Mouse (Mus musculus) heart, embryonic 14.5 days (tissue): ENCODE data around the gene Agtrap. TPM values are rescaled to one million over a fixed set of nuclear protein-coding genes. Genes with fewer than 3 reads are reported as not detected.

Experiments
- ATAC-seq: fragments of 200-750 bp; cut with Nextera tagmentation; 2 replicates; pipeline ENCODE4 v1.8.0; 2017; ENCODE audit warnings: low read depth, moderate TSS enrichment; ENCODE audit not compliant: insufficient number of reproducible peaks, insufficient read depth, low FRiP score
- H3K27ac ChIP-seq, 2 experiments: fragments of 200-500 bp in 1 of 2; fragments of 300-500 bp in 1 of 2; sonication (generic) in 1 of 2; replicated peaks in 1 of 2; 2 replicates each; pipeline ENCODE4 v1.5.1; 2012 to 2014; ENCODE audit warnings: low read depth in 2 of 2, low read length in 2 of 2, control low read depth in 1 of 2, mild to moderate bottlenecking in 1 of 2, mixed read lengths in 1 of 2; ENCODE audit not compliant: control insufficient read depth in 1 of 2, insufficient read depth in 1 of 2
- H3K27me3 ChIP-seq: fragments of 300-500 bp; sonication (generic); 2 replicates; pipeline ENCODE4 v1.6.1; 2014; ENCODE audit warnings: mild to moderate bottlenecking, low read length, control low read depth; ENCODE audit not compliant: control insufficient read depth, insufficient read depth
- H3K36me3 ChIP-seq: fragments of 300-500 bp; sonication (generic); 2 replicates; pipeline ENCODE4 v1.6.1; 2014; ENCODE audit warnings: mild to moderate bottlenecking, control low read depth, low read length, mixed read lengths; ENCODE audit not compliant: control insufficient read depth, insufficient read depth
- H3K4me1 ChIP-seq, 2 experiments: fragments of 200-500 bp in 1 of 2; fragments of 300-500 bp in 1 of 2; sonication (generic) in 1 of 2; 2 replicates each; pipeline ENCODE4 v1.6.1; 2012 to 2014; ENCODE audit warnings: low read length in 2 of 2, control low read depth in 1 of 2, mixed read lengths in 1 of 2; ENCODE audit not compliant: control insufficient read depth in 2 of 2, insufficient read depth in 2 of 2
- H3K4me2 ChIP-seq: fragments of 300-500 bp; sonication (generic); 2 replicates; pipeline ENCODE4 v1.6.1; 2014; ENCODE audit warnings: mild to moderate bottlenecking, low read length
- H3K4me3 ChIP-seq, 2 experiments: fragments of 200-500 bp in 1 of 2; fragments of 300-500 bp in 1 of 2; sonication (generic) in 1 of 2; 2 replicates each; pipeline ENCODE4 v1.5.1; 2012 to 2014; ENCODE audit warnings: low read length in 2 of 2, mild to moderate bottlenecking in 2 of 2, control low read depth in 1 of 2, low read depth in 1 of 2, moderate library complexity in 1 of 2; ENCODE audit not compliant: control insufficient read depth in 1 of 2, insufficient read depth in 1 of 2
- H3K9ac ChIP-seq: fragments of 300-500 bp; sonication (generic); 2 replicates; pipeline ENCODE4 v1.6.1; 2014; ENCODE audit warnings: mild to moderate bottlenecking, low read length
- H3K9me3 ChIP-seq: fragments of 300-500 bp; sonication (generic); 2 replicates; pipeline ENCODE4 v1.6.1; 2016; ENCODE audit warnings: low read length, control low read depth; ENCODE audit not compliant: control insufficient read depth
- WGBS: fragments of 180-500 bp; shearing (Covaris S2); extraction: QIAGEN DNeasy Blood & Tissue Kit; methylation state at CpG from one replicate; pipeline ENCODE4 v1.1.7; 2014; 5-methylcytosine and 5-hydroxymethylcytosine counted together
- polyA plus RNA-seq: library from polyadenylated mRNA; unstranded; fragments of >200 nt; fragmentation: Nextera tagmentation; extraction: Ambion mirVana; gene quantifications from 2 replicates; pipeline ENCODE4 v1.2.1, GENCODE M21; 2014

The Agtrap gene
- polyA plus RNA-seq, 1 experiment from 2014 or later: 19.5 TPM

GRCm38 (mm10) chr4:148091181-148091580, 3.4 kb upstream of the Agtrap start:
- Histone ChIP-seq H3K36me3 (no peaks in the 10 kb centered on the region), H3K9me3 (no peaks in the 10 kb centered on the region), H3K27me3 (no peaks in the 10 kb centered on the region), H3K9ac (no peak overlapping the region), H3K4me2 (no peak overlapping the region), H3K4me3 (no peak overlapping the region), H3K4me1 (peaks cover 8 to 13% of the 10 kb centered on the region in 2 experiments), H3K27ac (no peak overlapping the region)
- 88% methylated on average over 1 of the region's 1 CpGs for WGBS
- ATAC-seq: no peak

GRCm38 (mm10) chr4:148089166-148089565, 1.3 kb upstream of the Agtrap start:
- no peak overlapping the region for H3K9ac ChIP-seq
- no peaks in the 10 kb centered on the region for H3K27me3 ChIP-seq
- no peak overlapping the region for H3K4me3 ChIP-seq
- no peak overlapping the region for H3K4me2 ChIP-seq
- no peaks in the 10 kb centered on the region for H3K36me3 ChIP-seq
- 61% methylated on average over 4 of the region's 4 CpGs for WGBS
- H3K9me3 ChIP-seq: no peaks in the 10 kb centered on the region
- peaks cover 15 to 24% of the 10 kb centered on the region in 2 experiments for H3K4me1 ChIP-seq
- ATAC-seq: no peak
- H3K27ac ChIP-seq: no peak overlapping the region

- no peaks in the 10 kb centered on the region for H3K9me3 ChIP-seq
- H3K4me1 ChIP-seq: peaks cover 26 to 41% of the 10 kb centered on the region in 2 experiments
- H3K4me2 ChIP-seq: peak overlapping the region; percentile 84
- H3K36me3 ChIP-seq: no peaks in the 10 kb centered on the region
- no peaks in the 10 kb centered on the region for H3K27me3 ChIP-seq
- 2% methylated on average over 30 of the region's 30 CpGs for WGBS
- ATAC-seq: peak; percentile 43
- H3K4me3 ChIP-seq: peak overlapping the region; percentile 66 to 87
- peak overlapping the region; percentile 60 to 81 for H3K27ac ChIP-seq
- H3K9ac ChIP-seq: peak overlapping the region; percentile 94
Observed at GRCm38 (mm10) chr4:148087091-148087906, 532 bp downstream of the Agtrap start.

- ATAC-seq: no peak
- WGBS: 77% methylated on average over 3 of the region's 3 CpGs
- no peak overlapping the region for H3K4me2 ChIP-seq
- no peaks in the 10 kb centered on the region for H3K9me3 ChIP-seq
- H3K27ac ChIP-seq: no peak overlapping the region
- H3K4me1 ChIP-seq: peaks cover 26 to 41% of the 10 kb centered on the region in 2 experiments
- no peak overlapping the region for H3K4me3 ChIP-seq
- H3K9ac ChIP-seq: no peak overlapping the region
- peaks cover 13% of the 10 kb centered on the region for H3K36me3 ChIP-seq
- H3K27me3 ChIP-seq: no peaks in the 10 kb centered on the region
Observed at GRCm38 (mm10) chr4:148085907-148086305, 1.9 kb downstream of the Agtrap start.

- peaks cover 17% of the 10 kb centered on the region for H3K36me3 ChIP-seq
- H3K4me2 ChIP-seq: no peak overlapping the region
- peaks cover 26 to 41% of the 10 kb centered on the region in 2 experiments for H3K4me1 ChIP-seq
- no peaks in the 10 kb centered on the region for H3K27me3 ChIP-seq
- peak overlapping the region; percentile 34; the same call in 1 of the 2 replicates for H3K9ac ChIP-seq
- H3K4me3 ChIP-seq: no peak overlapping the region
- WGBS: 48% methylated on average over 10 of the region's 10 CpGs
- no peaks in the 10 kb centered on the region for H3K9me3 ChIP-seq
- ATAC-seq: no peak
- no peak overlapping the region for H3K27ac ChIP-seq
Observed at GRCm38 (mm10) chr4:148085131-148085906, 2.5 kb downstream of the Agtrap start.

GRCm38 (mm10) chr4:148084261-148084714, 3.5 kb downstream of the Agtrap start:
- Histone ChIP-seq H3K4me3 (no peak overlapping the region), H3K27me3 (no peaks in the 10 kb centered on the region), H3K4me2 (no peak overlapping the region), H3K27ac (0 out of 4 replicates have a peak overlapping the region, but pooled peaks of 1 of the 2 experiments have one; percentile 6), H3K9me3 (no peaks in the 10 kb centered on the region), H3K36me3 (peaks cover 27% of the 10 kb centered on the region), H3K4me1 (peaks cover 26 to 41% of the 10 kb centered on the region in 2 experiments), H3K9ac (peak overlapping the region; percentile 22; the same call in 1 of the 2 replicates)
- no peak for ATAC-seq
- 18% methylated on average over 8 of the region's 8 CpGs for WGBS

- Histone ChIP-seq H3K4me3 (no peak overlapping the region), H3K9me3 (no peaks in the 10 kb centered on the region), H3K36me3 (peaks cover 27% of the 10 kb centered on the region), H3K4me1 (peaks cover 26 to 41% of the 10 kb centered on the region in 2 experiments), H3K9ac (peak overlapping the region; percentile 22; the same call in 1 of the 2 replicates), H3K4me2 (no peak overlapping the region), H3K27me3 (no peaks in the 10 kb centered on the region), H3K27ac (0 out of 4 replicates have a peak overlapping the region, but pooled peaks of 1 of the 2 experiments have one; percentile 6)
- ATAC-seq: no peak
- 52% methylated on average over 21 of the region's 21 CpGs for WGBS
Observed at GRCm38 (mm10) chr4:148083176-148083899, 4.5 kb downstream of the Agtrap start.
